Mouse (Mus musculus) stomach, postnatal 0 days (tissue): ENCODE data around the gene Spib. TPM values are rescaled to one million over a fixed set of nuclear protein-coding genes. Genes with fewer than 3 reads are reported as not detected.
A peak's percentile ranks its signal among the peaks of the same experiment; 100 is the strongest.

Source experiments
- ATAC-seq: fragments of 200-750 bp; cut with Nextera tagmentation; 2 replicates; pipeline ENCODE4 v1.8.0; 2017; ENCODE audit not compliant: low FRiP score, low TSS enrichment
- DNase-seq: peaks from one replicate; pipeline ENCODE4 v3.0.0-alpha.2; 2016; ENCODE audit warnings: low spot score
- H3K27ac ChIP-seq: fragments of 300-500 bp; sonication (generic); replicated peaks from 2 replicates; pipeline ENCODE4 v1.5.1; 2014; ENCODE audit warnings: mild to moderate bottlenecking, control low read depth
- H3K27me3 ChIP-seq: fragments of 300-500 bp; sonication (generic); 2 replicates; pipeline ENCODE4 v1.6.1; 2014; ENCODE audit warnings: low read length; ENCODE audit not compliant: control insufficient read depth, insufficient read depth
- H3K36me3 ChIP-seq: fragments of 300-500 bp; sonication (generic); 2 replicates; pipeline ENCODE4 v1.6.1; 2014; ENCODE audit warnings: low read length, mixed read lengths; ENCODE audit not compliant: control insufficient read depth, insufficient read depth
- H3K4me1 ChIP-seq: fragments of 300-500 bp; sonication (generic); replicated peaks from 2 replicates; pipeline ENCODE4 v1.6.1; 2014; ENCODE audit warnings: antibody characterized with exemption; ENCODE audit not compliant: control insufficient read depth, insufficient read depth
- H3K4me2 ChIP-seq: fragments of 300-500 bp; sonication (generic); replicated peaks from 2 replicates; pipeline ENCODE4 v1.6.1; 2014; ENCODE audit warnings: low read depth, mild to moderate bottlenecking, control low read depth, moderate library complexity
- H3K4me3 ChIP-seq: fragments of 300-500 bp; sonication (generic); 2 replicates; pipeline ENCODE4 v1.5.1; 2014; ENCODE audit warnings: low read depth, low read length, control low read depth
- H3K9ac ChIP-seq: fragments of 300-500 bp; sonication (generic); 2 replicates; pipeline ENCODE4 v1.6.1; 2014; ENCODE audit warnings: mild to moderate bottlenecking, low read length, control low read depth, mixed read lengths
- H3K9me3 ChIP-seq: fragments of 300-500 bp; sonication (generic); 2 replicates; pipeline ENCODE4 v1.6.1; 2016; ENCODE audit warnings: low read length; ENCODE audit not compliant: control insufficient read depth
- CTCF ChIP-seq: IDR thresholded peaks from 2 replicates; pipeline ENCODE4 v1.5.1; 2016; ENCODE audit warnings: antibody characterized with exemption, low read depth, mild to moderate bottlenecking, moderate library complexity
- EP300 ChIP-seq: optimal IDR thresholded peaks from 2 replicates; pipeline ENCODE3; 2016; ENCODE audit warnings: antibody characterized with exemption
- WGBS: fragments of 180-500 bp; shearing (Covaris S2); extraction: QIAGEN DNeasy Blood & Tissue Kit; methylation state at CpG from one replicate; pipeline ENCODE4 v1.1.7; 2014; 5-methylcytosine and 5-hydroxymethylcytosine counted together
- polyA plus RNA-seq: library from polyadenylated mRNA; unstranded; fragments of >200 nt; fragmentation: Nextera tagmentation; extraction: Ambion mirVana; gene quantifications from 2 replicates; pipeline ENCODE4 v1.2.1, GENCODE M21; 2015

Gene Spib
- polyA plus RNA-seq, 1 experiment from 2014 or later = 0.13 TPM

GRCm38 (mm10) chr7:44531207-44531606 lies 664 bp downstream of the Spib start:
- H3K27me3 ChIP-seq = no peaks in the 10 kb centered on the region
- no peaks in the 10 kb centered on the region for H3K4me1 ChIP-seq
- no peak overlapping the region for H3K4me3 ChIP-seq
- 38% methylated on average over 5 of the region's 5 CpGs for WGBS
- H3K9ac ChIP-seq = no peak overlapping the region
- H3K36me3 ChIP-seq = no peaks in the 10 kb centered on the region
- DNase-seq (no peak), ATAC-seq (no peak)
- H3K9me3 ChIP-seq = no peaks in the 10 kb centered on the region
- no peak overlapping the region for H3K27ac ChIP-seq
- H3K4me2 ChIP-seq = no peak overlapping the region
- no peak for TF ChIP-seq EP300
- no peak for TF ChIP-seq CTCF

DNA sequence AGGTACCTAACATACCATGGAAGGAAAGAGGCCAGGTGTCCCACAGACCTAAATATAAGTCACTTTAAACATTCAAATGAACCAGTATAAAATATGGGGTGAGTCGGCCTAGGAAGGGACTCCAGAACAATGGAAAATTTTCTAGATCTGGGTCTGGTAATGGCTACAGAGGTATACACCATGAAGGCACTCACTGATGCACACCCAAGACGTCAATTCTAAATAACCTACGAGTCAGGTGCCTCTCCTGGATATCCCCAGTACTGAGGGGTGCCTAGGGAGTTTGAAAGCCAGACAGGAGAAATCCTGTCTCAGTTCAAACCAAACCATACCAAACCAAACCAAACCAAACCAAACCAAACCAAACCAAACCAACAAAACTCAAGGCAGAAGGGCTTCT lies 1.4 kb downstream of the Spib start:
- no peaks in the 10 kb centered on the region; the same call in 1 of the 2 replicates for H3K4me1 ChIP-seq
- no peaks in the 10 kb centered on the region for H3K27me3 ChIP-seq
- H3K9me3 ChIP-seq = no peaks in the 10 kb centered on the region
- DNase-seq (no peak), ATAC-seq (no peak)
- H3K4me2 ChIP-seq = no peak overlapping the region
- no peak overlapping the region for H3K27ac ChIP-seq
- no peak overlapping the region for H3K9ac ChIP-seq
- H3K36me3 ChIP-seq = no peaks in the 10 kb centered on the region
- no peak overlapping the region for H3K4me3 ChIP-seq
- 63% methylated on average over 3 of the region's 3 CpGs for WGBS
- TF ChIP-seq EP300 = no peak

DNA sequence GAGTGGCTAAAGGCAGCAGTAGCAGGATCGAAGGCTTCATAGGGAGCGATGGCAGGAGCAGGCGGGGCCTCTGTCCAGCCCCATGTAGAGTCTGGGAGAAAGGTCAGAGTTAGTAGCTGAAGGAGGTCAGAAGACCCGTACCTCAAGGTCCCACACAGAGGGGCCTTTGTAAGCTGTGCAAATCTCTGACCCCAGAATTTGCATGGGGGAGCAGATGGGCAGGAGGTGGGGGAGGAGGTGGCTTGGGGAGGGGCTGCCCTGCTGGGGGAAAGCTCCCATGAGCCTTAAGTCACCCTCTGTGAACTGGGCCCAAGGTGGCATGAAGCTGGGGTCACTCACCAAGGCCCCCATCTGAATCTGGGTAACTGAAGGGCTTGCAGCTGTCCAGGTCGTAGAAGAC lies 2.4 kb downstream of the Spib start:
- TF ChIP-seq CTCF (no peak), EP300 (no peak)
- Histone ChIP-seq H3K4me3 (no peak overlapping the region), H3K4me1 (peaks cover 3% of the 10 kb centered on the region; the same call in 1 of the 2 replicates), H3K27me3 (no peaks in the 10 kb centered on the region), H3K27ac (no peak overlapping the region), H3K9ac (no peak overlapping the region), H3K4me2 (no peak overlapping the region), H3K36me3 (no peaks in the 10 kb centered on the region), H3K9me3 (no peaks in the 10 kb centered on the region)
- DNase-seq (no peak), ATAC-seq (no peak)
- 63% methylated on average over 5 of the region's 5 CpGs for WGBS

GRCm38 (mm10) chr7:44527483-44528398 lies 4.1 kb downstream of the Spib start:
- Histone ChIP-seq H3K36me3 (no peaks in the 10 kb centered on the region), H3K9ac (peak overlapping the region; percentile 60), H3K27me3 (no peaks in the 10 kb centered on the region), H3K4me3 (peak overlapping the region; percentile 21), H3K4me1 (peaks cover 3% of the 10 kb centered on the region; the same call in 1 of the 2 replicates), H3K27ac (no peak overlapping the region), H3K4me2 (peak overlapping the region; percentile 58), H3K9me3 (no peaks in the 10 kb centered on the region)
- 6% methylated on average over 40 of the region's 40 CpGs for WGBS
- TF ChIP-seq CTCF = peak; percentile 84
- TF ChIP-seq EP300 = no peak
- ATAC-seq (peak; percentile 75), DNase-seq (peak; percentile 87)

DNA sequence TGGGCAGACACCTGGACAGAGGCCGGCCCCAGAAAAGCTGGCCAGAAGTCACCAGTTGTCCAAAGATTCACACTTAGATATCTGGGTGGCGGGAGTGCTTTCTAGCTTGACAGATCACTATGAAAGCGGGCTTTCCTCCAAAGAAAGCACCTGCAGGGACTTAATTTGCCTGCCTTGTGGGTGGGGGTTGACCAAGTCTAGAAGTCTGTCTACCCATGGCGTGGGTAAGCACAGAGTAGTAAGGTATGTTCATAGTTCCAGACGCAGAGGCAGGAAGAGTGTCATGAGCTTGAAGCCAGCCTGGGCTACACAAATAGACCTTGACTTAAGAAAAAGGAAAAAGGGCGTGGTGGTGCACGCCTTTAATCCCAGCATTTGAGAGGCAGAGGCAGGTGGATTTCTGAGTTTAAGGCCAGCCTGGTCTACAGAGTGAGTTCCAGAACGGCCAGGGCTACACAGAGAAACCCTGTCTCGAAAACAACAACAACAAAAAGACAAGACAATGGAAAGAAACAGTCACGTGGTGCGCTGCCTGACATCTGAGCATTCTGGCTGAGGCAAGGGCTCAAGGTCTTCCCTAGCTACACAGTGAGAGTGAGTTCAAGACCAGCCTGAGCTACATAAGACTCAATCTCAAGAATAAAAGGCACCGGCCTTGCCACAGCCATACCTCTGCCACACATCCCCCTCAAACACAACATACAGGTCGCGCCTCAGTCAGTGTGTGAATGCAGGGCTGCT lies 5.3 kb downstream of the Spib start:
- no peak for TF ChIP-seq EP300
- Histone ChIP-seq H3K9me3 (no peaks in the 10 kb centered on the region), H3K9ac (no peak overlapping the region), H3K36me3 (no peaks in the 10 kb centered on the region), H3K4me1 (peaks cover 3% of the 10 kb centered on the region; the same call in 1 of the 2 replicates), H3K4me3 (no peak overlapping the region), H3K27ac (no peak overlapping the region), H3K4me2 (no peak overlapping the region), H3K27me3 (no peaks in the 10 kb centered on the region)
- ATAC-seq (no peak), DNase-seq (no peak)
- 91% methylated on average over 14 of the region's 14 CpGs for WGBS
